ENCODE assay signal across 11 mouse cellular contexts in the genomic region with DNA sequence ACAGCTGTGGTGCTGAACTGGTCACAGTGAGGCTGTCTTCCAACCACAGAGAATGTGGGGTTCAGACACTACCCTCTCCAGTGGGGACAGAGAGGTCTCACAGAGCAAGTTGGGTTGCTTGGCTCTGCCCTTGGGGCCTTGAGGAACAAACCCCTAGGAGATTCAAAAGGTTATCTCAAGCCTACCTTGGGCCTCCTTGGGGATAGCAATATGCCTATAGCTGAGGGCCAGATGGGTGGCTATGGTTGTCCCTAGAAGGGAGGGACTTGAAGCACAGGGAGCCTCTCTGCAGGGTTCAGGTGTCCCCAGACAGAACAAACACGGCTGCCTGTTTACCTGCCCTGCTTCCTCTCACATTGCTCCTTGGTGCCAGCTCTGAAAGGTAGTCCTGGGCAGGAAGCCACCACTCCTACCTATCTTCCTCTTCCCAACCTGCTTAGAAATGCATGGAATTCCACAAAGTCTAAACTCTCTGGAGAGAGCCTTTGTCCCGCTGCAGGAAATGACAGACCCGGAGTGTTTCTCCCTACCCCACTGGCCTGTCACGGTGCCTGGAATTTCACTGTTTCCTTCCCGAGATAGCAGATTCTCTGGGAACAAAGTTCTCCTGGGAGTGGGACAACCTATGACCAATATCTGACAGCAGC. TPM values are rescaled to one million over a fixed set of nuclear protein-coding genes. Genes with fewer than 3 reads are reported as not detected.
DNase-seq lines count a peak whose midpoint lies in the region; ATAC-seq lines count a peak whose summit lies in the region.
"Had no signal": no experiment of that assay in that cellular context is flagged by ENCODE, and none has a peak within 500 bp of the region (broad histone marks: within the 10 kb centered on the region; RNA-seq: fewer than 3 reads in every experiment).

No protein-coding gene starts in this region.

- peaks cover 35% of the 10 kb centered on the region for H3K36me3 ChIP-seq in hindbrain, embryonic 10.5 days
- peaks cover 9% of the 10 kb centered on the region for H3K36me3 ChIP-seq in hindbrain, embryonic 16.5 days (ENCODE audit: control insufficient read depth, insufficient read depth, low read length)
- peaks cover 19% of the 10 kb centered on the region for H3K36me3 ChIP-seq in heart, embryonic 16.5 days (ENCODE audit: control insufficient read depth, insufficient read depth)

- H3K4me3 ChIP-seq in hindbrain, embryonic 10.5 days, result no peak overlapping the region
- no peak overlapping the region for H3K4me3 ChIP-seq in hindbrain, embryonic 16.5 days (ENCODE audit: low read length)
- H3K4me3 ChIP-seq in heart, embryonic 16.5 days (ENCODE audit: low read length), result no peak overlapping the region
- H3K4me3 ChIP-seq: neural tube, embryonic 12.5 days had no signal

- WGBS in hindbrain, embryonic 10.5 days, result 58% methylated on average over 5 of the region's 5 CpGs
- WGBS in hindbrain, embryonic 16.5 days, result 63% methylated on average over 5 of the region's 5 CpGs
- WGBS in heart, embryonic 16.5 days, result 14% methylated on average over 5 of the region's 5 CpGs

- no peaks in the 10 kb centered on the region for H3K9me3 ChIP-seq in hindbrain, embryonic 10.5 days
- no peaks in the 10 kb centered on the region for H3K9me3 ChIP-seq in hindbrain, embryonic 16.5 days (ENCODE audit: control insufficient read depth, low read length)
- no peaks in the 10 kb centered on the region for H3K9me3 ChIP-seq in heart, embryonic 16.5 days (replicated peaks; ENCODE audit: control insufficient read depth, low read length)
- H3K9me3 ChIP-seq: neural tube, embryonic 12.5 days had no signal

- H3K4me1 ChIP-seq in hindbrain, embryonic 10.5 days (replicated peaks), result peaks cover 46% of the 10 kb centered on the region
- no peaks in the 10 kb centered on the region for H3K4me1 ChIP-seq in hindbrain, embryonic 16.5 days (ENCODE audit: control insufficient read depth, insufficient read depth, low read depth, low read length)
- peaks cover 32% of the 10 kb centered on the region for H3K4me1 ChIP-seq in heart, embryonic 16.5 days (ENCODE audit: control insufficient read depth, insufficient read depth, low read length)

- no peak for DNase-seq in hindbrain, embryonic 10.5 days (ENCODE audit: low spot score)
- peak; percentile 60 for DNase-seq in kidney, postnatal 10 days
- DNase-seq in lung, postnatal 14 days, result peak; percentile 35
- DNase-seq in thymus, postnatal 10 days (ENCODE audit: low spot score in 2 of 2), result no peak
- DNase-seq in cerebellum, adult 11 months, result no peak
- DNase-seq in cerebellum, postnatal 10 days, result no peak
- DNase-seq: cerebellum, adult 11-12 months had no signal

- H3K27me3 ChIP-seq in hindbrain, embryonic 10.5 days (ENCODE audit: insufficient read depth, poor library complexity, severe bottlenecking), result no peaks in the 10 kb centered on the region
- no peaks in the 10 kb centered on the region for H3K27me3 ChIP-seq in hindbrain, embryonic 16.5 days (replicated peaks; ENCODE audit: control insufficient read depth, insufficient read depth, low read length)
- no peaks in the 10 kb centered on the region for H3K27me3 ChIP-seq in heart, embryonic 16.5 days (ENCODE audit: control insufficient read depth, insufficient read depth, low read length)
- H3K27me3 ChIP-seq: neural tube, embryonic 12.5 days had no signal

- no peak overlapping the region for H3K4me2 ChIP-seq in hindbrain, embryonic 16.5 days (ENCODE audit: low read length)
- H3K4me2 ChIP-seq in heart, embryonic 16.5 days (ENCODE audit: low read depth, low read length), result no peak overlapping the region
- H3K4me2 ChIP-seq: neural tube, embryonic 12.5 days had no signal

- ATAC-seq in hindbrain, embryonic 16.5 days, result no peak
- 0 out of 2 replicates have a peak, but pooled peaks have one; percentile 25 for ATAC-seq in heart, embryonic 16.5 days (replicated peaks; ENCODE audit: extremely low read depth, insufficient read depth, low FRiP score)

- H3K27ac ChIP-seq in hindbrain, embryonic 10.5 days, result 0 out of 2 replicates have a peak overlapping the region, but pooled peaks have one; percentile 18
- H3K27ac ChIP-seq in hindbrain, embryonic 16.5 days (ENCODE audit: low read depth, low read length), result no peak overlapping the region
- peak overlapping the region; percentile 76 for H3K27ac ChIP-seq in heart, embryonic 16.5 days (ENCODE audit: low read length)
- H3K27ac ChIP-seq: neural tube, embryonic 12.5 days had no signal

- no peak overlapping the region for H3K9ac ChIP-seq in hindbrain, embryonic 16.5 days (ENCODE audit: low read depth, low read length)
- H3K9ac ChIP-seq in heart, embryonic 16.5 days (ENCODE audit: low read length), result 0 out of 2 replicates have a peak overlapping the region, but pooled peaks have one; percentile 3
- H3K9ac ChIP-seq: neural tube, embryonic 12.5 days had no signal

RNA-seq across cellular contexts. Expression of gene Gm11037, which starts 6.7 kb away (rescaled TPM):
- not detected in 2 replicates for polyA plus RNA-seq in hindbrain, embryonic 10.5 days (2016; fragmentation: Nextera tagmentation; extraction: Ambion mirVana)
- polyA plus RNA-seq in hindbrain, embryonic 16.5 days (2015; fragmentation: Nextera tagmentation; extraction: Ambion mirVana), result not detected in 2 replicates
- not detected in 2 replicates for polyA plus RNA-seq in heart, embryonic 16.5 days (2015; fragmentation: Nextera tagmentation; extraction: Ambion mirVana)
- polyA plus RNA-seq: neural tube, embryonic 12.5 days; small intestine, adult 2 months had no signal

RNA-seq across cellular contexts. Expression of gene Hspa12b, which starts 12.9 kb away (rescaled TPM):
- polyA plus RNA-seq in hindbrain, embryonic 10.5 days (2016; fragmentation: Nextera tagmentation; extraction: Ambion mirVana), result 6.4 and 7.6 TPM in 2 replicates
- polyA plus RNA-seq in hindbrain, embryonic 16.5 days (2015; fragmentation: Nextera tagmentation; extraction: Ambion mirVana), result 6.5 and 6.9 TPM in 2 replicates
- polyA plus RNA-seq in heart, embryonic 16.5 days (2015; fragmentation: Nextera tagmentation; extraction: Ambion mirVana), result 11.6 and 12.8 TPM in 2 replicates

RNA-seq across cellular contexts. Expression of gene 1700037H04Rik, which starts 19.9 kb away (rescaled TPM):
- polyA plus RNA-seq in hindbrain, embryonic 10.5 days (2016; fragmentation: Nextera tagmentation; extraction: Ambion mirVana), result 138 and 142 TPM in 2 replicates
- 86.6 and 92.7 TPM in 2 replicates for polyA plus RNA-seq in hindbrain, embryonic 16.5 days (2015; fragmentation: Nextera tagmentation; extraction: Ambion mirVana)
- polyA plus RNA-seq in heart, embryonic 16.5 days (2015; fragmentation: Nextera tagmentation; extraction: Ambion mirVana), result 65.1 and 73.7 TPM in 2 replicates

RNA-seq across cellular contexts. Expression of gene Cenpb, which starts 39.9 kb away (rescaled TPM):
- polyA plus RNA-seq in hindbrain, embryonic 10.5 days (2016; fragmentation: Nextera tagmentation; extraction: Ambion mirVana), result 9.7 and 12.8 TPM in 2 replicates
- 11.1 and 11.3 TPM in 2 replicates for polyA plus RNA-seq in hindbrain, embryonic 16.5 days (2015; fragmentation: Nextera tagmentation; extraction: Ambion mirVana)
- 7.4 and 7.9 TPM in 2 replicates for polyA plus RNA-seq in heart, embryonic 16.5 days (2015; fragmentation: Nextera tagmentation; extraction: Ambion mirVana)

RNA-seq across cellular contexts. Expression of gene Cdc25b, which starts 46.7 kb away (rescaled TPM):
- 99.7 and 116 TPM in 2 replicates for polyA plus RNA-seq in hindbrain, embryonic 10.5 days (2016; fragmentation: Nextera tagmentation; extraction: Ambion mirVana)
- 22.8 and 29.6 TPM in 2 replicates for polyA plus RNA-seq in hindbrain, embryonic 16.5 days (2015; fragmentation: Nextera tagmentation; extraction: Ambion mirVana)
- polyA plus RNA-seq in heart, embryonic 16.5 days (2015; fragmentation: Nextera tagmentation; extraction: Ambion mirVana), result 50.4 and 55.8 TPM in 2 replicates

Comparison
In these comparisons a context has a peak if more than half of its experiments do, and no peak if none do; other contexts are left out.
1. DNase-seq: peak in kidney, postnatal 10 days (single experiment) and lung, postnatal 14 days (single experiment); none in hindbrain, embryonic 10.5 days (single experiment), thymus, postnatal 10 days (0 of 2), cerebellum, adult 11 months (single experiment) and cerebellum, postnatal 10 days (0 of 2).